Mouse (Mus musculus): Measurements from ENCODE around the gene Tmem108.

The Tmem108 gene

DNA sequence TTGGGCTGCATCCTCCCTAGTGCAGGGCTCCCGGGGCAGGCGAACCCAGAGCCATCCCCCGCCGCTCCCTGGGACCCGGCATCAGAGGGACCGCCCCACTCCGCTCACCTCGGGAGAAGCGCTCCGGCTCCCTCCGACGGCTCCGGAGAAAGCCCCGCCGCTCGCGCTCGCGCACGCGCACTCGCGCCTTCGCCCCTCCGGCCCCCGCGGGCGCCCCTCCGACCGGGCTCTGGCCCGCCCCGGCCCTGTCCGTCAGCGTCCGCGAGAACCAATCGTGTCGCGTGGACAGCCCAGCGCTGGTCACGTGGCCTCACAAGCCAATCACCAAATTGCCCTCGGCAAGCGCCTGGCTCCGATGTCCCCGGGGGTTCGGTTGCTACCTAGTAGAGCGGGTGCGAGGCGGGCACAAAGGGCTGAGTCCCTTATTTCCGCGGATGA lies at the start of gene Tmem108:
Gene Tmem108, minus strand, starts transcription at position 191 of the 438 bp plus-strand sequence.
- DNase-seq: peak; percentile 99

DNA sequence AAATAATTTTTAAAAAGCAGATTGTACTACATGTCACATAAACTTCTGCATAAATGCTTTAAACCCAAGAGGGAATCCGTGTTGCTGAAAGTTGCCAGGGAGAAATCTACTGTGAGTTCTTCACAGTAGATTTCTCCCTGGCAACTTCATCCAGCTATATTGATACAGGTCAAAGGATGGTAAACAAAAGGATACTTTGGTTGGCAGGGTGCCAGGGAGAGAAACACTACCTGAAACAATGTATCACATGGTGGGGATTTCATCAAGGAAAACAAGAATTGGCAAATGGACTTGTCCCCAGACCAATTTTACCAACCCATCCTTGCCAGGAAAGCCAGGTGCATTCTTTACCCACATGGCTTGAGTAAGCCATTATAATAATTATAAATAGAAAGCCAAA lies 27.4 kb upstream of the Tmem108 start:
- DNase-seq: peak; percentile 24

GRCm38 (mm10) chr9:103784156-103784555 lies 22.5 kb upstream of the Tmem108 start:
- DNase-seq: peak; percentile 64

- DNase-seq: peak; percentile 68
Measured at GRCm38 (mm10) chr9:103783276-103783675, 21.6 kb upstream of the Tmem108 start.

- DNase-seq: peak; percentile 50
Measured at GRCm38 (mm10) chr9:103782306-103782705, 20.7 kb upstream of the Tmem108 start.

DNA sequence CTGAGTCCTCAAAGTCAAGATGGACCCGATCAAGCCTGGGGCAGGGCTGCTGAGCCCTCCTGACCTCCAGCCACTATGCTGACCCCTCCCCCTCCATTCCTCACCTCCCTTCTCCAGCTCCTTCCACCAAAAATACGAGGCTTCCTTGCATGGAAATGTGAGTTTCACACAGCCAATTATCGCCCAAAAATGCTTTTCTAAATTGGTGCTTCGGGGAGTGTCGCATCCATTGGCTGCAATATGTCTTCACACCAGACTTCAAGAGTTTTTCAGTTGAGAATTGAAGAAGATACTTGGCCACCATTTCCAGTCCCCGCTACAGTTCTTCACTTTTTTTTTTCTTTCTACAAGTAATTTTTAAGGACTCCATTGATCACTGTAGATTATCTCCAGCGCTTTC lies 19.8 kb upstream of the Tmem108 start:
- peak; percentile 67 for DNase-seq

GRCm38 (mm10) chr9:103780598-103780997 lies 19.0 kb upstream of the Tmem108 start:
- peak; percentile 25 for DNase-seq

GRCm38 (mm10) chr9:103778185-103778584 lies 16.5 kb upstream of the Tmem108 start:
- DNase-seq: peak; percentile 17

- DNase-seq: peak; percentile 89
Measured at GRCm38 (mm10) chr9:103761151-103761571, 476 bp downstream of the Tmem108 start.

GRCm38 (mm10) chr9:103760356-103760755 lies 1.3 kb downstream of the Tmem108 start:
- DNase-seq: peak; percentile 65

- peak; percentile 40 for DNase-seq
Measured at GRCm38 (mm10) chr9:103759829-103760228, 1.8 kb downstream of the Tmem108 start.

- DNase-seq: peak; percentile 93
Measured at GRCm38 (mm10) chr9:103758930-103759695, 2.5 kb downstream of the Tmem108 start.

- peak; percentile 64 for DNase-seq
Measured at GRCm38 (mm10) chr9:103758246-103758645, 3.4 kb downstream of the Tmem108 start.

- no peak for DNase-seq
Measured at GRCm38 (mm10) chr9:103752618-103753017, 9.0 kb downstream of the Tmem108 start.

DNA sequence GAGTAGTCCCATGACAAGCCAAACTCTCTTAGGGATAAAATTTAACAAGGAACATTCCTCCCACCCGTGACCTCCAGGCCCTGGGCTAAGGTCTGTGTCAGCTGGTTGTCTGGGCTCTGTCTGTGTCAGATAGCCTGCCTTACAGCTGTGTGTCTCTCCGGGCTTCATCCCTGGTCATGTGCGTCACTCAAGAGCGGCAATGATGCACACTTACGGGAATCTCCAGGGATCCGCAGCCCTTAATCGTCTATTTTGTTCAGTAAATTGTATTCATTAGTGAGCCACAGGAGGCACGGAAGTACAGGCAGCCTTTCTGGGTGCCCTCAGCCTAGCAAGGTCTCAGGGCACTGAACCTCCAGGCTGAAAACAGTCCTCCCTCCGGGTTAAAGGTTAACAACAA lies 10.1 kb downstream of the Tmem108 start:
- DNase-seq: peak; percentile 88

- DNase-seq: no peak
Measured at GRCm38 (mm10) chr9:103750491-103750890, 11.1 kb downstream of the Tmem108 start.

DNA sequence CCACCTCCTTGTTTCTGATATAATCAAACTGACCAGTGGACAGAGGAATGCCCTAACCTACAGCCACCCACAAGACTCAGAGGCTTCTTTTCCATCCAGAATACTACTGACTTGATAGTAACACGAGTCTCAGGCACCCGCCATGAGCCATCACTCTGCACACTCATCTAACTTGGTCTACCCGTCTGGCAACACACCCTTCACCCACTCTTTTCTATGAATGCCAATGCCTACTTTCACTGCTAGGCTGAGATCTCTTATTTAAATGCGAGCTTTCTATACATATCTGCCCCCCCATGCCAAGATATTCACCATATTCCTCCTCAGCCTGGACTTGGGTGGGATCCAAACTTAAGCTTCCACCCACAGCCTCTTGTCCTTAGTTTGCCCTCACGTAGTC lies 15.0 kb downstream of the Tmem108 start:
- DNase-seq: no peak

- no peak for DNase-seq
Measured at GRCm38 (mm10) chr9:103740145-103740544, 21.5 kb downstream of the Tmem108 start.

DNA sequence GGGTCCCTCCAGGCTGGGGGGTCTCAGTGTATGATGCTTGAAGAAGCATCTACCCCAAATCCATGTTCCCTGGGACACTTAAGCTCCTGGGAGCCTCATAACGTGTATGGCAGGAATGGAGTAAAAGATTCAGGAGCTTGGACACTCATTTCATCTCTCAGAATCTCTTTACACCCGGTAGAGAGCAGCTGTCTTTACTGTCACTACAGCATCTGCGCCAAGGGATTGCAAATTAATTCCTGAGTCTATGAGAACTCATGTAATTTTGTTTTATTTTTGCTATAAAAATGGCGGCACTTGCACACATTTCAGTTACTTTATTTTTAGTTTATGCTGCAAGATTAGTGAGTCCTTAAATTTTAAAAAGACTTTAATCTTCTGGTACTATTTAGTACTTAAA lies 22.6 kb downstream of the Tmem108 start:
- no peak for DNase-seq

- DNase-seq: no peak
Measured at GRCm38 (mm10) chr9:103729716-103730115, 31.9 kb downstream of the Tmem108 start.

DNA sequence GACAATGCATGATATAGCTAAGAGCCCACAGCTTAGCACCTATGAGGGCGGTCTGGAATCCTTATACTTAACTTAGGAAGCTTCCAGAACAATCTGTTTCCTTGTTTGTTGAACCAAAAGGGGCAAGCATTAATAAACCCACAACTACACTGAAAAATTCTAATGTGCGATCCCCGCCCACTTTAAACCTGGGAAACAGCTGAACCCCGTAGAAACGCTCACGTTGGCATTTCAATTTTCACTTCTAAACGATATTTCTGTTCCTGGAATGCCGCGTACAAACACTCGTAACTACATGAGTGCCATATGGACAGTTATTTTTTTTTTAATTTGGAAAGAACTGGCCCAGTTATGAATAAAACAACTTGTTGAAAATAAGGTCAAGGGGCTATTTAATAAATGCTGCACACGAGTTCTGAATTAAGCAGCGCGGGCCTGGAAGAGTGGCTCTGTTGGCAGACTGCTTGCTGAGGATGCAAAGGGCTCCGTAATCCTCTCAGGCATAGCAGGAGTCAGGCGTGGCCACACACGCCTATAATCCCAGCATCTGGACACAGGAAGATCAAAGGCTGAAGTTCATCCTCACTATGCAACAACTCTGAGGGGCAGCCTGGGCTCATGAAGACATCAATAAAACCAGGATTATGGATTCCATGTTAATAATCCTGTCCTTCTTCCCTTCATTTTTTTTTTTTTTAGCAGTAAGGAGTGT lies 34.7 kb downstream of the Tmem108 start:
- DNase-seq: no peak

DNA sequence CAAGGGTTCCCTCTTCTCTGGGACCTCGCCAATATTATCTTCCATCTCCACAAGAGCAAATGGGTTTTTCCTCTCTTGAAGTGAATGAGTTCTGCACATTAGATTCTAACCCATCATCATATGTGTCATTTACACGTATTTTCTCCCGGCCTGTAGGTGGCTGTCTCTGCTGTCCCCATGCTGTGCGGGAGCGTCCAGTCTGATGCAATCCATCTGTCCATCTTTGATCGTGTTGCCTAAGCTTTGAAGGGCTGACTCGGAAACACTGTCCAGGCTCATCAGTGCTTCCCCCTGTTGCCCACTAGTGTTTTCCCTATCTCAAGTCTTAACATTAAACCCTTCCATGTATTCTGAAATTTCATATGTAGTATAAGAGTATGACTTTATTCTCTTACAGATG lies 36.1 kb downstream of the Tmem108 start:
- DNase-seq: no peak

- no peak for DNase-seq
Measured at GRCm38 (mm10) chr9:103721486-103721885, 40.2 kb downstream of the Tmem108 start.

GRCm38 (mm10) chr9:103721081-103721480 lies 40.6 kb downstream of the Tmem108 start:
- DNase-seq: peak; percentile 95
